Mouse (Mus musculus) embryonic facial prominence, embryonic 12.5 days (tissue): Measurements from ENCODE around the gene Nsrp1. TPM values are rescaled to one million over a fixed set of nuclear protein-coding genes. Genes with fewer than 3 reads are reported as not detected.

ENCODE experiments used
- ATAC-seq: fragments of 200-750 bp; cut with Nextera tagmentation; 2 replicates; pipeline ENCODE4 v1.8.0; 2017; ENCODE audit not compliant: insufficient number of reproducible peaks, insufficient read depth, low FRiP score, low TSS enrichment
- H3K27ac ChIP-seq: fragments of 300-500 bp; sonication (generic); 2 replicates; pipeline ENCODE4 v1.5.1; 2016; ENCODE audit warnings: mild to moderate bottlenecking
- H3K27me3 ChIP-seq: fragments of 300-500 bp; sonication (generic); 2 replicates; pipeline ENCODE4 v1.6.1; 2016; ENCODE audit warnings: mild to moderate bottlenecking, moderate library complexity
- H3K36me3 ChIP-seq: fragments of 300-500 bp; sonication (generic); 2 replicates; pipeline ENCODE4 v1.6.1; 2016; ENCODE audit warnings: mild to moderate bottlenecking
- H3K4me1 ChIP-seq: fragments of 300-500 bp; sonication (generic); 2 replicates; pipeline ENCODE4 v1.6.1; 2016
- H3K4me2 ChIP-seq: fragments of 300-500 bp; sonication (generic); replicated peaks from 2 replicates; pipeline ENCODE4 v1.6.1; 2016; ENCODE audit warnings: mild to moderate bottlenecking, moderate library complexity
- H3K4me3 ChIP-seq: fragments of 300-500 bp; sonication (generic); 2 replicates; pipeline ENCODE4 v1.5.1; 2016; ENCODE audit warnings: mild to moderate bottlenecking
- H3K9ac ChIP-seq: fragments of 300-500 bp; sonication (generic); 2 replicates; pipeline ENCODE4 v1.6.1; 2016; ENCODE audit warnings: mild to moderate bottlenecking, moderate library complexity
- H3K9me3 ChIP-seq: fragments of 300-500 bp; sonication (generic); 2 replicates; pipeline ENCODE4 v1.6.1; 2016; ENCODE audit warnings: mild to moderate bottlenecking, moderate library complexity
- WGBS: fragments of 180-500 bp; shearing (Covaris S2); methylation state at CpG from one replicate; pipeline ENCODE4 v1.1.7; 2016; 5-methylcytosine and 5-hydroxymethylcytosine counted together
- polyA plus RNA-seq: library from polyadenylated mRNA; unstranded; fragments of >200 nt; fragmentation: Nextera tagmentation; extraction: Ambion mirVana; gene quantifications from 2 replicates; pipeline ENCODE4 v1.2.1, GENCODE M21; 2016

Gene Nsrp1
- polyA plus RNA-seq, 1 experiment from 2014 or later, result 72.2 TPM

DNA sequence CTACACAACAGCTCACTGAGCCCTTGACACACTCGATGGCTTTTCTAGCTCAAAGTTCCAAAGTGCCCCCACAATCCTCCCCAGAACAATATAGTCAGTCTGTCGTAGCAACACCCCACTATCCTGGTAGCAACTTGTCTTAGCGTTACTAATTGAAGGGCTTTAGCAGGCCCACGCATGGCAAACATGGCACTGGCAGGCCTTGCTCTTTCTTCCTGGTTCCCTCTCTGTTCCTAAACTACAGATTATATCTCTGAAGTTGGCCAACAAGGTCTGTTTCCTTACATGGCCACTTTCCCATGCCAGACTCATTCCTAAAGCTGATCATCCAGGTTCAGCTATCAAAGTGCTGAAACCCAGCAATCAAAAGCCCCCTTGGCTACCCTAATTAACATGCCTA is 36.3 kb downstream of the Nsrp1 start:
- H3K27me3 ChIP-seq, result no peaks in the 10 kb centered on the region
- H3K4me1 ChIP-seq, result no peaks in the 10 kb centered on the region
- H3K9ac ChIP-seq, result no peak overlapping the region
- H3K36me3 ChIP-seq, result peaks cover 17% of the 10 kb centered on the region
- H3K27ac ChIP-seq, result no peak overlapping the region
- H3K4me2 ChIP-seq, result no peak overlapping the region
- H3K4me3 ChIP-seq, result no peak overlapping the region
- no peak for ATAC-seq
- no peaks in the 10 kb centered on the region for H3K9me3 ChIP-seq
- WGBS, result 89% methylated on average over 4 of the region's 4 CpGs

DNA sequence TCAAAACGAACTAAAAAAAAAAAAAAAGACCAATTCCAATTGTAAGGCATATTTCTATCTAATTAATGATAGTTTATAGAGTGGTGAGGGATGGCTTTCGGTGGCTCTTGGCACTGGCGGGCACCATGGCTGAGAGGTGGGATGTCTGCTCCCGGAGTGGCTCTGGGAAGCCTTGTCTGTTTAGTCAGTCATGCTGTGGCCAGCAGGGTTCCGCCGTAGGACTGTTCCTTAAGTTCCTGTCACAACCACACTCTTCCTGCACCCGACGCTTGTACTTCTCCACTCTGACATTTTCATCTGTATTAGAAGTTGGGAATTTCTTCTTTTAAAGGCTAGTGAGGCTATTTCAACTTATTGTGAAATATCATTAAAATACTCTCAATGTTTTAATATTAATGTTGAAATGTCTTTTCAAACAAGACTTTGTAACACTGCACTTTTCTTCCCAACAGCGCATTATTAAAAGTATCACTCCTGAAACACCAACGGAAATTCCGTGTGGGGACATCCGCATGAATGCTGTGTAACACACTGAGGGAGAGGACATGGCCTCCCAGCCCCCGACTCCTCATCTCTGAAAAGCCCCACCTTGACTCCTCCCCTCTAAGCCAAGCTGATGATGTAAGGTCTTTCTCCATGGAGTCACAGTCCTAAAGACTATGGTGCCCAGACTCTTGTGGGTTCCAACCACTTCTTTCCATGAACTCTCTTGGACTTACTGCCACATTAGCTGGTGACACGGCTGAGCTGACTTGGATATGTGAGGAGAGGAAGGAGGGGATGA is 46.9 kb downstream of the Nsrp1 start:
- no peaks in the 10 kb centered on the region for H3K36me3 ChIP-seq
- no peaks in the 10 kb centered on the region for H3K27me3 ChIP-seq
- H3K4me1 ChIP-seq, result no peaks in the 10 kb centered on the region
- H3K4me3 ChIP-seq, result no peak overlapping the region
- H3K9ac ChIP-seq, result no peak overlapping the region
- 75% methylated on average over 14 of the region's 14 CpGs for WGBS
- no peak overlapping the region for H3K27ac ChIP-seq
- no peak for ATAC-seq
- no peak overlapping the region for H3K4me2 ChIP-seq
- H3K9me3 ChIP-seq, result no peaks in the 10 kb centered on the region

DNA sequence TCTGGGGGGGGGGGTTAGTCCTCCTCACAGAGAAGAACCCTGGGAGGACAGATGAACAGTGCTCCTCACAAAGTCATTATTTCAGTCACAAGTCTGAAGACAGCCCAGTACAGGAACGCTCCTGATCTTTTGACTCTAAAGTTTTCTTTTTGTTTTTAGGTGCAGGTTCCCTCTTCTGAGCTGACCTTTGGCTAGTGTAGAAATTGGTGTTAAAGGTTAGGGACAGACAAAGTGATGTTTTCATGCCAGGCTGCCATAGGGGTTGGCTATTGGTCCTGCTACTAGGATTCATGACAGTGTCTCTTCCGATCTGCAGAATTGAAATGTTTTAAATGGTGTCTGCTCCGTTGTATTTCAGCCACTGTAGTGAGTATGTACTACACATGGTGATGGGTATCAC is 50.1 kb downstream of the Nsrp1 start:
- Histone ChIP-seq H3K27me3 (no peaks in the 10 kb centered on the region), H3K9ac (no peak overlapping the region), H3K9me3 (no peaks in the 10 kb centered on the region), H3K4me1 (no peaks in the 10 kb centered on the region), H3K4me3 (no peak overlapping the region), H3K27ac (no peak overlapping the region), H3K36me3 (no peaks in the 10 kb centered on the region), H3K4me2 (no peak overlapping the region)
- no peak for ATAC-seq
- WGBS, result 89% methylated on average over 3 of the region's 3 CpGs

DNA sequence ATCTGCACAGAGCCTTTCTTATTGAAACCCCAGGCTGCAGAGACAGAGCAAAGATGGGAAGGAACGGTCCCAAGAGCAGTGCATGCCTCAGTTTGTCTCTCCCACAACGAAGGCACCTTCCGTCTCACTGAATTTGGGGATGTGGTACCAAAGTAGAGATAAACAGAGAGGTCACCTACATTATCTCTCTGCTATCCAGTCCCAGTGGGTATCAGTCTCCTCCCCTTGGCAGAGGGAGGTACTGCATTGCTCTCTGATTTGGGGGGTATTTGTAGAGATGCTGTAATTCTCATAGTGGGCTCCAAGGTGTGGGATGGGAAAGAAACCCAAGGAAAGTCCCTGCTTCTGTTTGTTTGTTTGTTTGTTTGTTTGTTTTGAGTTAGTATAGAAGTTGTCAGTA is 51.7 kb downstream of the Nsrp1 start:
- H3K4me2 ChIP-seq, result no peak overlapping the region
- H3K4me3 ChIP-seq, result no peak overlapping the region
- no peaks in the 10 kb centered on the region for H3K9me3 ChIP-seq
- H3K27me3 ChIP-seq, result no peaks in the 10 kb centered on the region
- no peak overlapping the region for H3K27ac ChIP-seq
- no peak for ATAC-seq
- H3K9ac ChIP-seq, result no peak overlapping the region
- no peaks in the 10 kb centered on the region for H3K4me1 ChIP-seq
- WGBS, result 77% methylated on average over 3 of the region's 3 CpGs
- no peaks in the 10 kb centered on the region for H3K36me3 ChIP-seq

DNA sequence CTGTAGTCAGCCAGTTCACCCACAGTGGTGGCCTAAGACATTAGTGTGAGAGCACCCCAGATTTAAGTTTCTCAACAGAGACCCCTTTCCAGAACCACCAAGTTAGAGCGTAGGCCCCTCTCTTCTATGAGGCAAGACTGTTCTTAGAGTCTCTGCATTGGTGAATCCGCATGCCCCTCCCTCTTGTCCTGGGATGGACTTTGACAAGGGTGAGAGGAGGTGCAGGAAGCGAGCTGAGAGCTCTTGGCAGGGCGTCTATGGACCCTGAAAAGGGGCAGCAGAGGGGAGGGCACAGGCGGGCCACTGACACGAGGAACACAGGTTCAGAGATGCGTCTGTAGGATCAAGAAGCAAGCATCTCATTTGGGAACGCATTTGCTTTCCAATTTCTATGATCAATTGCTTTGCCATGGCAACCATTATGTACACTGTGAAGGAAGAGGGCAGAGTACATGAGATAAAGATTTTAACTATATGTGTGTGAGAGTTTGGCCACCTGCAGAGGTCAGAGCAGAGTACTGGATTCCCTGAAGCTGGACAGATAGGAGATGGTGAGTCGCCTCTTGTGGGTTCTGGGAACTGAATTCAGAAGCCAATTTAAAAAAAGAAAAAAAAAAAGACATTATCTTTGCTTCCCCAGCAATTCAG is 56.4 kb downstream of the Nsrp1 start:
- no peak overlapping the region for H3K27ac ChIP-seq
- H3K27me3 ChIP-seq, result no peaks in the 10 kb centered on the region
- no peaks in the 10 kb centered on the region for H3K4me1 ChIP-seq
- H3K9ac ChIP-seq, result no peak overlapping the region
- H3K4me2 ChIP-seq, result no peak overlapping the region
- no peak overlapping the region for H3K4me3 ChIP-seq
- no peak for ATAC-seq
- WGBS, result 72% methylated on average over 9 of the region's 9 CpGs
- H3K9me3 ChIP-seq, result no peaks in the 10 kb centered on the region
- H3K36me3 ChIP-seq, result no peaks in the 10 kb centered on the region

DNA sequence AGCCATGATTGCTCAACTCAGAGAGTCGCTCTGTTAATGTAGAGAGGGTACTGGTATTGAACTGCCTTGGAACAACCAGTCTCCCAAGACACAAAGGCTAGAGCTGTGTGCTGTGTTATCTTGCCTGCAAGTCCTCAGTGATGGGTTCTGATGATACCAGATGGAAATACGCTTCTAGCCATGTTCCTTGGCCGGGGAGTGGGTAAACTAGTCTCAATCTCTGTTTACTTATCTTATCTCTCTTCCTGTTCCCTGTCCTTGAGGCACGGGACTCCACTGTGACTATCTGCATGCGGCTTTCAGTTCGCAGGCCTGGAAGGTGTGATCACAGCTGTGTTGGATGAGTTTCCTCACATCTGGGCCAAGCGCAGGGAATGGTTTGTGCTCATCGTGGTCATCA is 58.7 kb downstream of the Nsrp1 start:
- no peak overlapping the region for H3K4me2 ChIP-seq
- no peak overlapping the region for H3K27ac ChIP-seq
- 74% methylated on average over 8 of the region's 8 CpGs for WGBS
- no peaks in the 10 kb centered on the region for H3K27me3 ChIP-seq
- no peaks in the 10 kb centered on the region for H3K36me3 ChIP-seq
- H3K9me3 ChIP-seq, result no peaks in the 10 kb centered on the region
- no peaks in the 10 kb centered on the region for H3K4me1 ChIP-seq
- no peak overlapping the region for H3K9ac ChIP-seq
- H3K4me3 ChIP-seq, result no peak overlapping the region
- ATAC-seq, result no peak

DNA sequence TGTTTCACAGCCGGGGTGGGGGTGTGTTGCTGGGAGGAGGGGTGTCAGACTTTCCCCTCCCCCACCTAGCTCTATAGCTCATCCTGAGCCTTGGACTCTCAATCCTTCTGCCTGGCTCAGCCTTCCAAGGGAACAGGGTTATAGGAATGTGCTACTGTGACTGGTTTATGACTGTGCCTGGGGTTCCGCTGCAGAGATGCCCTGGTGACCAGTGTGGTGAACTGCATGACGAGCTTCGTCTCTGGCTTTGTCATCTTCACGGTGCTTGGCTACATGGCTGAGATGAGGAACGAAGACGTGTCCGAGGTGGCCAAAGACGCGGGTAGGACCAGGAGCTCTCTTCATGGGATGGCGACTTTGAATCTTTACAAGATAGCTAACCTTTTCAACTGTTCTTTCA is 60.2 kb downstream of the Nsrp1 start:
- Histone ChIP-seq H3K9ac (no peak overlapping the region), H3K4me3 (no peak overlapping the region), H3K9me3 (no peaks in the 10 kb centered on the region), H3K4me1 (no peaks in the 10 kb centered on the region), H3K27ac (no peak overlapping the region), H3K36me3 (no peaks in the 10 kb centered on the region), H3K27me3 (no peaks in the 10 kb centered on the region), H3K4me2 (no peak overlapping the region)
- 84% methylated on average over 11 of the region's 11 CpGs for WGBS
- no peak for ATAC-seq

DNA sequence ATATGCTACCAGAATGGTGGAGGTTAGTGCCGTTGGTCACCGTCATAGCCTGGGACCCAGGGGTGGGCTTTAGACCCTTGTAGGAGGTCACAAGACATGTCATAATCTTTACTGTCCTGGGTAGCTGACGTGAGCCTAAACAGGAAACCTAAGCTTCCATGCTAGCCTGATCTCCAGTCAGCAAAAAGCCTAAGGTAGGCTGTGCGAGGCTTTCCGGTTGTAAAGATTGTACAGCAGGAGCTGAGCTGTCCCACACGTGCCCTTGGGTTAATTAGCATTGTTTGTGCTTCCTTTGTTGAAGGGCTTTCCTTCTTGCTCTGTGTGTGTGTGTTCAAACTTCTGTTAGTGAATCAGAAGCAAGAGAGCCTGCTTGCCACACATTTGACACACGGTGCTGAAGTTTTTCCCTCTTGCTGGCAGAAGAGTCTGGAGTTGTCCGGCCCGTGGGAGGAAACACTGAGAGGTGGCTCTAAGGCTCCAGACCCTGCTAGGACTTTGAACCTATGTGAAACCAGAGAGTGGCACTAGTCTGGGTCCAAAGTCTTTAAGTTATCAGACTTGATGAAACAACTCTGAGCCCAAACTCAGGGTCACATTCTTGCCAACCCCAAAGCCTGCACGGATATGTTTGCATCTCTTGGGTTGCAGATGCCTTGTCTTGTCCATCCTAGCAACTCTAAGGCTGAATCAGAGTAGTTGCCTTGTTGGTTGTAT is 67.3 kb downstream of the Nsrp1 start:
- no peaks in the 10 kb centered on the region for H3K4me1 ChIP-seq
- WGBS, result 81% methylated on average over 10 of the region's 10 CpGs
- H3K9me3 ChIP-seq, result no peaks in the 10 kb centered on the region
- no peak overlapping the region for H3K4me2 ChIP-seq
- no peak for ATAC-seq
- H3K36me3 ChIP-seq, result no peaks in the 10 kb centered on the region
- no peak overlapping the region for H3K4me3 ChIP-seq
- no peak overlapping the region for H3K27ac ChIP-seq
- H3K27me3 ChIP-seq, result no peaks in the 10 kb centered on the region
- no peak overlapping the region for H3K9ac ChIP-seq

DNA sequence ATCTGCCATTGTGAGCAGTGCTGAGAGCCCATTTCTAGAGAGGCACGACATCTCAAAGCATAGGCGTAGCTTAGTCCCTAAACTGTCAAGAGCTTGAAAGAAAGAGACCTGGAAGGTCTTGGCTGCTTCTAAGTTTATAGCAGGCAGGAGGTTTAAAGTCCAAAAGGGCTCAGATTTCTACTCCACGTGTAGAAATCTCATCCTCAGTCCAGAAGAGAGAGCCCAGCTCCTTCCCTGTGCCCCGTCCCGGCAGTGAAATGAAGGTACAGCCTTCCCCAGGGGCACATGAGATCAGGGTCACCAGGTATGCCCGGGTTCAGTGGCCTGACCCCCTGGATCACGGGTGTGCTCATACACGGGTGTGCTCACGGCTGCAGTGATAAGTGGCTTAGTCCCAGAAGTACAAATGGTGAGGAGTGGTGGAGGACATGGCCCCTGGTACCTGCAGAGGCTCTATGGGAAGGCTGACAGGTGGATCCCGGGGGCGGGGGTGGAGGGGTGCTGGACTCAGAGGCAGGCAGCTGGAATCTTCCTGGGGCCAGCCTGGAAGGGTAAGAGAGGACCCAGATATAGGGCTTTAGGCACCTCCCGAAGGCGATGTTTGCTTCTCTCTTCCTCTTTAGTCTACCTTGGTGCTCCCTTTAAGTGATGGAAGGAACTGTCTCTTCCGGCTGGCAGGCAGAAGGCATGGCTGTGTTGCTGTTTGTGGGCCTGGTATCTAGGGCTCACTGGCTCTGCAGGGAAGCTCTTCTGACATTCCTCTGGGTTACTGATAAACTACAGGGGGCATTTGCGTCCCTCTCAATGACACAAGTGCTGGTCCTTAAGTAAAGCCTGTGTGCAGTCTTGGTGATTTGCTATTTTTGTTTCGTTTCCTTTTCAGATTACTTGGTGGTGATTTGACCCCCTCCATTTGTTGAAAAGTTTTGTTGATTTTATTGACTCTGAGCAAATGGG is 68.9 kb downstream of the Nsrp1 start:
- H3K9ac ChIP-seq, result no peak overlapping the region
- ATAC-seq, result no peak
- H3K9me3 ChIP-seq, result no peaks in the 10 kb centered on the region
- no peak overlapping the region for H3K4me3 ChIP-seq
- no peaks in the 10 kb centered on the region for H3K27me3 ChIP-seq
- no peak overlapping the region for H3K4me2 ChIP-seq
- no peaks in the 10 kb centered on the region; the same call in 1 of the 2 replicates for H3K4me1 ChIP-seq
- WGBS, result 73% methylated on average over 16 of the region's 16 CpGs
- no peaks in the 10 kb centered on the region for H3K36me3 ChIP-seq
- H3K27ac ChIP-seq, result no peak overlapping the region

DNA sequence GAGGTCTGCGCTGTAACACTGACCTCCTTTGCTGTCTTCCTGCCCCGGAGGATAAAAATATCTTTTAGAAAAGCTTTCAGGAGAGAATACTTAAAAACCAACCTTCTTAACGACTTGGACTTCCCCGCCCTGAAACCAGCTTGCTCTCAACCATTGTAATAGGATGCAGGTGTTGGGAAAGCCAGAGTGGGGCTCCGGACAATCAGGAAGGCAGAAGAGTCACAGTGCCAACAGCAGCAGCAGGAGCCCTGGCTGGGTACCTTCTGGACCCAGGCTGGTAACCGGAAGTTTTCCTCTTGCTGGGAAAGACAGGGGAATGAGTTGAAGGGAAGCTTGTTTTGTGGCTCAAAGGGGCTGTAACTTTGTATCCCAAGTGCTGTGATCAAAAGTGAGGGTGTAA is 71.6 kb downstream of the Nsrp1 start:
- WGBS, result 36% methylated on average over 6 of the region's 6 CpGs
- ATAC-seq, result no peak
- Histone ChIP-seq H3K4me3 (no peak overlapping the region), H3K9me3 (no peaks in the 10 kb centered on the region), H3K27ac (no peak overlapping the region), H3K9ac (no peak overlapping the region), H3K27me3 (peaks cover 13% of the 10 kb centered on the region; the same call in 1 of the 2 replicates), H3K4me1 (no peaks in the 10 kb centered on the region; the same call in 1 of the 2 replicates), H3K4me2 (no peak overlapping the region), H3K36me3 (no peaks in the 10 kb centered on the region)

DNA sequence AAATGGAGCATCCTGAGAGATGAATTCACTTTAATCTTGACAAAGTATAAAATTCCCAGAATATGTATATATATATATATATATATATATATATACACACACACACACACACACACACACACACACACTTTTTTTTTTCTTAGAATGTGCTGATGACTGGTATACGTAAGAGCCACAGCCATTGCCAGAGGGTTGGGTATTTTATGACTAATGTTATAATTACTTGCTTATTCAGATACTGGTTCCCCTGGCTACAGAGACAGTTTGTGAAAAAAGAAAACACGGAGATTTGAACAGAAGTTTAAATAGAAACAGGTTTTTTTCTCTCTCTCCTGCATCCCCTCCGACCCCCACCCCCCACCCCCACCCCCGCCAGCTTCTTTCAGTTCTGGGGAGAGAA is 72.4 kb downstream of the Nsrp1 start:
- Histone ChIP-seq H3K36me3 (no peaks in the 10 kb centered on the region), H3K27ac (no peak overlapping the region), H3K4me2 (no peak overlapping the region), H3K9me3 (no peaks in the 10 kb centered on the region), H3K27me3 (peaks cover 19% of the 10 kb centered on the region; the same call in 1 of the 2 replicates), H3K4me1 (no peaks in the 10 kb centered on the region; the same call in 1 of the 2 replicates), H3K4me3 (no peak overlapping the region), H3K9ac (no peak overlapping the region)
- ATAC-seq, result no peak
- 25% methylated on average over 4 of the region's 4 CpGs for WGBS
